Mouse (Mus musculus) E14TG2a.4 (cell line): ENCODE measurements at regions not wholly inside any gene's neighbourhood (a gene's known extent, or its start where the extent isn't known, plus 50 kb on each side); places are given as distances from the start of the nearest gene placed in this dataset.

ENCODE experiments used
- CTCF ChIP-seq: conservative IDR thresholded peaks from 2 replicates; pipeline ENCODE4 v1.5.1; 2014; ENCODE audit warnings: low read length
- NANOG ChIP-seq: IDR thresholded peaks from 2 replicates; pipeline ENCODE4 v1.6.1; 2014; ENCODE audit warnings: borderline replicate concordance, low read length, mixed read lengths
- POU5F1 ChIP-seq: IDR thresholded peaks from 2 replicates; pipeline ENCODE4 v1.6.1; 2014; ENCODE audit warnings: low read length, borderline replicate concordance

GRCm38 (mm10) chr9:11328900-11329299, 424.3 kb upstream of the Cntn5 start:
- no peak for TF ChIP-seq CTCF
- no peak for TF ChIP-seq NANOG
- no peak for TF ChIP-seq POU5F1
